Mouse (Mus musculus) myocyte (in vitro differentiated cells): ENCODE data around the gene Tmem206. TPM values are rescaled to one million over a fixed set of nuclear protein-coding genes. Genes with fewer than 3 reads are reported as not detected.

Source experiments
- H3K27me3 ChIP-seq: one replicate; pipeline ENCODE4 v1.6.1; 2011; ENCODE audit not compliant: control insufficient read depth, insufficient read depth, insufficient read length
- H3K36me3 ChIP-seq: one replicate; pipeline ENCODE4 v1.6.1; 2011; ENCODE audit not compliant: control insufficient read depth, insufficient read depth
- H3K4me2 ChIP-seq: one replicate; pipeline ENCODE4 v1.6.1; 2011; ENCODE audit warnings: low read depth, control low read depth
- H3K4me3 ChIP-seq: one replicate; pipeline ENCODE4 v1.5.1; 2011; ENCODE audit warnings: mild to moderate bottlenecking, control low read depth, moderate library complexity
- H3K79me2 ChIP-seq: one replicate; pipeline ENCODE4 v1.6.1; 2011; ENCODE audit not compliant: control insufficient read depth, insufficient read depth
- H3ac ChIP-seq: one replicate; pipeline ENCODE4 v1.6.1; 2011; ENCODE audit not compliant: control insufficient read depth, insufficient read length
- CEBPB ChIP-seq: IDR thresholded peaks from 2 replicates; pipeline ENCODE4 v1.6.1; 2011; ENCODE audit warnings: mild to moderate bottlenecking, moderate library complexity; ENCODE audit not compliant: poor library complexity, insufficient read depth, severe bottlenecking
- E2F4 ChIP-seq: IDR thresholded peaks from one replicate; pipeline ENCODE4 v1.6.1; 2011; ENCODE audit warnings: mild to moderate bottlenecking, control low read depth, moderate library complexity; ENCODE audit not compliant: insufficient read depth
- MAX ChIP-seq: IDR thresholded peaks from one replicate; pipeline ENCODE4 v1.6.1; 2011; ENCODE audit warnings: low read depth, mild to moderate bottlenecking, control low read depth
- MYOD1 ChIP-seq, 3 experiments: IDR thresholded peaks; one replicate each; pipeline ENCODE4 v1.6.1; 2011; ENCODE audit warnings: control low read depth in 2 of 3, low read depth in 2 of 3, mild to moderate bottlenecking in 2 of 3, moderate library complexity in 1 of 3; ENCODE audit not compliant: insufficient read length in 2 of 3, control insufficient read depth in 1 of 3
- MYOG ChIP-seq, 3 experiments: IDR thresholded peaks; one replicate each; pipeline ENCODE4 v1.6.1; 2011; ENCODE audit warnings: control low read depth in 2 of 3, low read depth in 2 of 3, mild to moderate bottlenecking in 2 of 3; ENCODE audit not compliant: insufficient read length in 2 of 3, control insufficient read depth in 1 of 3, insufficient read depth in 1 of 3
- POLR2A ChIP-seq: IDR thresholded peaks from one replicate; pipeline ENCODE4 v1.6.1; 2011; ENCODE audit warnings: low read depth, mild to moderate bottlenecking, control low read depth, moderate library complexity; ENCODE audit not compliant: insufficient read length
- POLR2AphosphoS2 ChIP-seq: IDR thresholded peaks from one replicate; pipeline ENCODE4 v1.6.1; 2011; ENCODE audit warnings: low read depth, control low read depth; ENCODE audit not compliant: insufficient read length
- REST ChIP-seq: IDR thresholded peaks from one replicate; pipeline ENCODE4 v1.6.1; 2011; ENCODE audit warnings: mild to moderate bottlenecking, control low read depth, moderate library complexity; ENCODE audit not compliant: insufficient read depth, insufficient read length
- SRF ChIP-seq: IDR thresholded peaks from one replicate; pipeline ENCODE4 v1.6.1; 2011; ENCODE audit warnings: low read depth; ENCODE audit not compliant: control insufficient read depth, insufficient read length
- TCF12 ChIP-seq: IDR thresholded peaks from one replicate; pipeline ENCODE4 v1.6.1; 2011; ENCODE audit warnings: mild to moderate bottlenecking, control low read depth; ENCODE audit not compliant: poor library complexity, insufficient read depth, severe bottlenecking
- TCF3 ChIP-seq: IDR thresholded peaks from one replicate; pipeline ENCODE4 v1.6.1; 2011; ENCODE audit warnings: low read depth, control low read depth; ENCODE audit not compliant: insufficient read length
- USF1 ChIP-seq: IDR thresholded peaks from one replicate; pipeline ENCODE4 v1.6.1; 2011; ENCODE audit warnings: low read depth, mild to moderate bottlenecking, control low read depth, moderate library complexity
- polyA plus RNA-seq: library from polyadenylated mRNA; unstranded; fragments of >200 nt; fragmentation: generic; extraction: Trizol; gene quantifications from one replicate; pipeline ENCODE4 v1.2.1, GENCODE M21; 2012; ENCODE audit warnings: missing spikeins

Tmem206 gene
- 12.1 TPM for polyA plus RNA-seq

DNA sequence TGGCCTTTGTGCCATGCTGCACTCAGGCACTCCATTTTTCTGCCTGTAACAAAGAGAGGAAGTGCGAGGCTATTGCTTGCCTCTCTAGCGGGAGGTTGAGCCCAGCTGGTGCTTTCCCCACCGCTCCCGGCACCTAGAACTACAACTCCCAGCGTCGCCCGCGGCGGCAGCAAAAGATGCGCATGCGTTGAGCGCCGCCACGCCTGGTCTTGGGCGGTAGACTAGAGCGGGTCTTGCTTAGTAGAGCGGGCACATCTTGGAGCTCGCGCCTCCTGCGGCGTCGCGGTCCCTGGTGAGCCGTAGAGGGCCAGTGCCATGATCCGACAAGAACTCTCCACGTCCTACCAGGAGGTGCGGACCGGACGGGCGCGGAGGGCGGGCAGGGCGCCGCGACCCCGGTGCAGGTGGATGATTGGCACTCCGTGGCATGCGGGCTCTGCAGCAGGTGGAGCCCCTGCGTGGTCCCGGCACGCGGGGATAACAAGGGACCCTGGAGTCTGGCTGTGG is at the start of gene Tmem206:
Gene Tmem206 (plus strand): TSS at position 187 of the 507 bp plus-strand sequence.
- peak within 1 kb of the TSS; percentile 87 for H3K4me2 ChIP-seq
- no peaks in the 10 kb centered on the region for H3K27me3 ChIP-seq
- peak within 1 kb of the TSS; percentile 41 for H3ac ChIP-seq
- TF ChIP-seq TCF3 (no peak), E2F4 (no peak), POLR2A (peak; percentile 97), USF1 (no peak), MYOD1 (IDR thresholded peaks at IDR 0.05; ENCODE audit: control insufficient read depth in 1 of 3, insufficient read length in 2 of 3, low read depth in 2 of 3) (no peak), POLR2AphosphoS2 (peak; percentile 94)
- H3K36me3 ChIP-seq: no peaks in the 10 kb centered on the region
- H3K79me2 ChIP-seq: no peaks in the 10 kb centered on the region
- H3K4me3 ChIP-seq: peak within 1 kb of the TSS; percentile 46

- Histone ChIP-seq H3K36me3 (no peaks in the 10 kb centered on the region), H3K27me3 (no peaks in the 10 kb centered on the region), H3K79me2 (no peaks in the 10 kb centered on the region), H3K4me2 (no peak overlapping the region), H3ac (no peak overlapping the region), H3K4me3 (no peak overlapping the region)
- TF ChIP-seq POLR2AphosphoS2: no peak
- no peak for TF ChIP-seq USF1
- no peak for TF ChIP-seq TCF12
- TF ChIP-seq CEBPB: no peak
- TF ChIP-seq E2F4: no peak
- TF ChIP-seq REST: no peak
- no peak for TF ChIP-seq SRF
- TF ChIP-seq MYOG (IDR thresholded peaks at IDR 0.05; ENCODE audit: control insufficient read depth in 1 of 3, insufficient read depth in 1 of 3, insufficient read length in 2 of 3, low read depth in 2 of 3): no peak
These were observed 49.5 kb upstream of the Tmem206 start for GRCm38 (mm10) chr1:191276181-191276580.

GRCm38 (mm10) chr1:191277549-191278059 is 48.1 kb upstream of the Tmem206 start:
- H3K36me3 ChIP-seq: no peaks in the 10 kb centered on the region
- no peaks in the 10 kb centered on the region for H3K27me3 ChIP-seq
- H3K4me2 ChIP-seq: peak overlapping the region; percentile 65
- no peaks in the 10 kb centered on the region for H3K79me2 ChIP-seq
- H3ac ChIP-seq: no peak overlapping the region
- no peak overlapping the region for H3K4me3 ChIP-seq
- TF ChIP-seq REST: no peak
- peak in 1 of 3 experiments; percentile 23 for TF ChIP-seq MYOG (IDR thresholded peaks at IDR 0.05; ENCODE audit: control insufficient read depth in 1 of 3, insufficient read depth in 1 of 3, insufficient read length in 2 of 3, low read depth in 2 of 3)
- TF ChIP-seq MYOD1 (IDR thresholded peaks at IDR 0.05; ENCODE audit: control insufficient read depth in 1 of 3, insufficient read length in 2 of 3, low read depth in 2 of 3): peak in 1 of 3 experiments; percentile 27
- peak; percentile 91 for TF ChIP-seq CEBPB
- TF ChIP-seq USF1: peak; percentile 82
- TF ChIP-seq TCF12: no peak

- TF ChIP-seq MYOG (IDR thresholded peaks at IDR 0.05; ENCODE audit: control insufficient read depth in 1 of 3, insufficient read depth in 1 of 3, insufficient read length in 2 of 3, low read depth in 2 of 3) (no peak), MAX (no peak), TCF3 (no peak), MYOD1 (IDR thresholded peaks at IDR 0.05; ENCODE audit: control insufficient read depth in 1 of 3, insufficient read length in 2 of 3, low read depth in 2 of 3) (no peak), POLR2A (no peak), POLR2AphosphoS2 (no peak)
- no peaks in the 10 kb centered on the region for H3K79me2 ChIP-seq
- no peaks in the 10 kb centered on the region for H3K36me3 ChIP-seq
These were observed 47.4 kb upstream of the Tmem206 start for GRCm38 (mm10) chr1:191278324-191278723.

DNA sequence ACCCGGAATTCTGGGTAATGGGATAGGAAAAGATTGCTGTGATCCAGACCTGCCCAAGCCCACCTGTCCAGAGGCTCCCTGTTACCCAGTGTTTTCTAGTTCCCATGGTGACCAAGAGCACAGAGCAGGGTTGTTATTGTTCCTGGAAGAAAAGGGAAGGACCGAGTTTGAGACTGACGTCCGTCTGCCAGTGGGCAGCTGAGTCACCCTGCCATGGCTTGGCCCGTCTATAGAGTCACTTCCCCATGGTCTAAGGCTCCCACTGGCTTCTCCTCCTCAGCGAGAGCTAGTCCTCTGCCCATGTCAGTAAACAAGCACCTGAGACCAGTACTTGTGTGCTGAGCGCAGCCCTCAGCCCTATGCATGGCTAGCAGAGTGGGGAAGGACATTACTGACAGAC is 44.5 kb upstream of the Tmem206 start:
- Histone ChIP-seq H3K4me2 (no peak overlapping the region), H3K79me2 (no peaks in the 10 kb centered on the region), H3K27me3 (no peaks in the 10 kb centered on the region), H3K4me3 (no peak overlapping the region), H3K36me3 (no peaks in the 10 kb centered on the region), H3ac (no peak overlapping the region)
- TF ChIP-seq TCF12 (no peak), TCF3 (no peak), POLR2AphosphoS2 (no peak), CEBPB (no peak), MYOD1 (IDR thresholded peaks at IDR 0.05; ENCODE audit: control insufficient read depth in 1 of 3, insufficient read length in 2 of 3, low read depth in 2 of 3) (no peak), MYOG (IDR thresholded peaks at IDR 0.05; ENCODE audit: control insufficient read depth in 1 of 3, insufficient read depth in 1 of 3, insufficient read length in 2 of 3, low read depth in 2 of 3) (no peak), MAX (no peak), POLR2A (no peak), E2F4 (no peak), USF1 (no peak), REST (no peak), SRF (no peak)

More at GRCm38 (mm10) chr1:191278324-191278723, 47.4 kb upstream of the Tmem206 start:
- H3ac ChIP-seq: no peak overlapping the region
- no peaks in the 10 kb centered on the region for H3K27me3 ChIP-seq
- H3K4me2 ChIP-seq: peak overlapping the region; percentile 65
- no peak overlapping the region for H3K4me3 ChIP-seq
